Mouse (Mus musculus) T-helper 1 cell (primary cell): Measurements from ENCODE around the gene Fnbp4.

Source experiments
- in situ Hi-C: fragments of 300-600 bp; cut with MboI, MseI; formaldehyde crosslinking; loops from one replicate; pipeline ENCODE4 v1.15.1; 2025; ENCODE audit warnings: high pct_unique_total_duplicates

The Fnbp4 gene

GRCm38 (mm10) chr2:90745053-90745678, at the start of gene Fnbp4:
Gene Fnbp4, plus strand, starts transcription at chr2:90745370.
- in situ Hi-C loops, result no loop called here

GRCm38 (mm10) chr2:90700943-90701342, 44.2 kb upstream of the Fnbp4 start:
- in situ Hi-C loops, result loop anchor here (5.0 to 10.0 kb wide), 2 partner anchors 66 to 874 kb away; no protein-coding TSS in a partner anchor

- in situ Hi-C loops, result loop anchor here (10.0 kb wide), 1 partner anchor 866 kb away; no protein-coding TSS in a partner anchor
Measured at GRCm38 (mm10) chr2:90708548-90708947, 36.6 kb upstream of the Fnbp4 start.

- in situ Hi-C loops, result no loop called here
Measured at GRCm38 (mm10) chr2:90715555-90716092, 29.5 kb upstream of the Fnbp4 start.

GRCm38 (mm10) chr2:90717366-90717765, 27.8 kb upstream of the Fnbp4 start:
- in situ Hi-C loops, result no loop called here

GRCm38 (mm10) chr2:90717948-90718347, 27.2 kb upstream of the Fnbp4 start:
- in situ Hi-C loops, result no loop called here

- in situ Hi-C loops, result loop anchor here (10.0 kb wide), 1 partner anchor 438 kb away; no protein-coding TSS in a partner anchor
Measured at GRCm38 (mm10) chr2:90726818-90727217, 18.4 kb upstream of the Fnbp4 start.

- in situ Hi-C loops, result loop anchor here (5.0 kb wide), 1 partner anchor 38 kb away; no protein-coding TSS in a partner anchor
Measured at GRCm38 (mm10) chr2:90735326-90735725, 9.8 kb upstream of the Fnbp4 start.

- in situ Hi-C loops, result loop anchor here (5.0 kb wide), 1 partner anchor 42 kb away; no protein-coding TSS in a partner anchor
Measured at GRCm38 (mm10) chr2:90738801-90739200, 6.4 kb upstream of the Fnbp4 start.

- in situ Hi-C loops, result loop anchor here (5.0 kb wide), 1 partner anchor 42 kb away; no protein-coding TSS in a partner anchor
Measured at GRCm38 (mm10) chr2:90739327-90739726, 5.8 kb upstream of the Fnbp4 start.

GRCm38 (mm10) chr2:90739921-90740320, 5.2 kb upstream of the Fnbp4 start:
- in situ Hi-C loops, result loop anchor here (5.0 kb wide), 1 partner anchor 43 kb away; no protein-coding TSS in a partner anchor

- in situ Hi-C loops, result no loop called here
Measured at GRCm38 (mm10) chr2:90744285-90745052, 701 bp upstream of the Fnbp4 start.

- in situ Hi-C loops, result no loop called here
Measured at GRCm38 (mm10) chr2:90745740-90746537, 769 bp downstream of the Fnbp4 start.

- in situ Hi-C loops, result no loop called here
Measured at GRCm38 (mm10) chr2:90746538-90746865, 1.3 kb downstream of the Fnbp4 start.

GRCm38 (mm10) chr2:90747131-90747530, 2.0 kb downstream of the Fnbp4 start:
- in situ Hi-C loops, result no loop called here

- in situ Hi-C loops, result no loop called here
Measured at GRCm38 (mm10) chr2:90749676-90750459, 4.7 kb downstream of the Fnbp4 start.

GRCm38 (mm10) chr2:90753565-90753964, 8.4 kb downstream of the Fnbp4 start:
- in situ Hi-C loops, result no loop called here

- in situ Hi-C loops, result no loop called here
Measured at GRCm38 (mm10) chr2:90754188-90754587, 9.0 kb downstream of the Fnbp4 start.

GRCm38 (mm10) chr2:90765123-90765522, 20.0 kb downstream of the Fnbp4 start:
- in situ Hi-C loops, result loop anchor here (5.0 kb wide), 1 partner anchor 63 kb away; no protein-coding TSS in a partner anchor

- in situ Hi-C loops, result no loop called here
Measured at GRCm38 (mm10) chr2:90781323-90781722, 36.2 kb downstream of the Fnbp4 start.

GRCm38 (mm10) chr2:90781938-90782337, 36.8 kb downstream of the Fnbp4 start:
- in situ Hi-C loops, result no loop called here
